17 mouse cellular contexts compared by ENCODE assay signal in genomic region chr8:78668206-78668605, GRCm38 (mm10).
DNase-seq lines count a peak whose midpoint lies in the region.
"Had no signal": no experiment of that assay in that cellular context is flagged by ENCODE, and none has a peak within 500 bp of the region (broad histone marks: within the 10 kb centered on the region; RNA-seq: fewer than 3 reads in every experiment).

No protein-coding gene starts in this region.

- no peak overlapping the region for H3K27ac ChIP-seq in heart, embryonic 10.5 days

- H3K27me3 ChIP-seq in heart, embryonic 10.5 days (ENCODE audit: insufficient read depth, poor library complexity, severe bottlenecking) = no peaks in the 10 kb centered on the region
- H3K27me3 ChIP-seq: CH12.LX, Patski had no signal

- H3K4me1 ChIP-seq in heart, embryonic 10.5 days = no peaks in the 10 kb centered on the region

- DNase-seq in heart, adult 11 months = peak; percentile 61
- no peak for DNase-seq in heart, postnatal 36 days
- DNase-seq in heart, embryonic 10.5 days (ENCODE audit: low spot score) = peak; percentile 51
- DNase-seq in heart, adult 9 months (ENCODE audit: low spot score in 2 of 2) = no peak
- DNase-seq: adrenal gland, adult 2 months; adrenal gland, adult 8-10 months; adrenal gland, postnatal 10 days; adrenal gland, postnatal 14 days; adrenal gland, postnatal 25 days; adrenal gland, postnatal 36 days; B cell, adult 2 months; cerebellum, adult 11 months; cerebellum, adult 11-12 months; cerebellum, adult 18-20 months had no signal

- intact Hi-C loops in heart, postnatal 36 days (cut with DNase I) = no loop called here

- H3K36me3 ChIP-seq in heart, embryonic 10.5 days = peaks cover 13% of the 10 kb centered on the region; the same call in 1 of the 2 replicates

- WGBS in heart, embryonic 10.5 days = 88% methylated on average over 5 of the region's 5 CpGs

- H3K9me3 ChIP-seq in heart, embryonic 10.5 days = no peaks in the 10 kb centered on the region
- H3K9me3 ChIP-seq: G1E had no signal

- no peak overlapping the region for H3K4me3 ChIP-seq in heart, embryonic 10.5 days

Comparison
In these comparisons a context has a peak if more than half of its experiments do, and no peak if none do; other contexts are left out.
1. DNase-seq: peak in heart, adult 11 months (single experiment) and heart, embryonic 10.5 days (single experiment); none in heart, postnatal 36 days (0 of 2) and heart, adult 9 months (0 of 2).